Mouse (Mus musculus) stomach, adult 2 months (tissue): ENCODE measurements around the gene Mrgprb1. TPM values are rescaled to one million over a fixed set of nuclear protein-coding genes. Genes with fewer than 3 reads are reported as not detected.

Experiments used
- polyA plus RNA-seq: library from polyadenylated mRNA; depleted of rRNA; stranded (reverse); fragments of >200 nt; gene quantifications from 2 replicates; pipeline ENCODE4 v1.2.3, GENCODE M21; 2012; rRNA removed

Mrgprb1 gene
- not detected in 2 replicates for polyA plus RNA-seq

DNA sequence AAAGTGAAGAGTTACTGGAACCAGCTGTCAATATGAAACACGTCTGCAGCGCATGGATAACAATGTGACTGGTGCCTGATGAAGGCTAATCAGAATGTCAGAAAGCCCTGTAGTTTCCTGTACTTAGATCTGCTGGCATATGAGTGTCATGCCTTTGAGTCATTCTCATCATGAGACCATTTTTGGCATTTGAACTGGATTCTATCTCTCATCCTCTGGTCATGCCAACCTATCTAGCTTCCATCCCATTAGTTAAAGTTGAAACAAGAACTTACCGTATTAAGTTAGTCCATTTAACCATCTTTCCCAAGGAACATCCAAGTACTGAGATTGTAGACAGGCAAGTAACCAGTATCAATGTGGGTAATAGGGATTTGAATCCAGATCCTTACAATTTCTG, at the start of gene Mrgprb1:
Gene Mrgprb1 (minus strand): TSS at position 101 of the 400 bp plus-strand sequence.

DNA sequence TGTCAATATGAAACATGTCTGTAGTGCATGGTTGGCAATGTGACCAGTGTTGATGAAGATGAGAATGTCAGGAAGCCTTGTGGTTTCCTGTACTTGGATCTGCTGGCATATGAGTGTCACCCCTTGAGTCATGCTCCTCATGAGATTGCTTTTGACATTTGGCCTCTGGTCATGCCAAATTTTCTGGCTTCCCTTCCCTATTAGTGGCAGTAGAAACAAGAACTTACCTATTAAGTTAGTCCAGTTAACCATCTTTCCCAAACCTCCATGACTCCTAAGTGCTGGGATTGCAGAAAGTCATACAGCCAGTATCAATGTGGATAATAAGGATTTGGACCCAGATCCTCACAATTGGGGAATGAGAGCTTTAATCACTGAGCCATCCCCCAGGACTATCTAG, 43.1 kb upstream of the Mrgprb1 start, which contains the start of gene Mrgprx2:
Gene Mrgprx2 (minus strand): TSS at position 101 of the 400 bp plus-strand sequence.

Other genes with a start within 250 kb of the Mrgprb1 start
- gene Mrgprb8, start 67.8 kb downstream of the Mrgprb1 start, polyA plus RNA-seq: not detected in 2 replicates
- 0.02 TPM in 1 of 2 replicates, not detected in the other for gene Mrgprx2, start 43.0 kb upstream of the Mrgprb1 start, polyA plus RNA-seq
- 0.05 TPM in 1 of 2 replicates, not detected in the other for gene Mrgprb2, start 101.7 kb upstream of the Mrgprb1 start, polyA plus RNA-seq
- not detected in 2 replicates for gene Mrgprb3, start 187.5 kb upstream of the Mrgprb1 start, polyA plus RNA-seq